Mouse (Mus musculus) kidney, adult 9 months (tissue): ENCODE measurements around the gene Pgam5.

Experiments used
- DNase-seq: peaks from one replicate; pipeline ENCODE4 v3.0.0; 2022

Gene Pgam5

GRCm38 (mm10) chr5:110269141-110270101, at the start of gene Pgam5:
Pgam5 (minus strand) TSS chr5:110269913.
- DNase-seq: peak; percentile 88

- no peak for DNase-seq
Observed at GRCm38 (mm10) chr5:110313127-110313526, 43.4 kb upstream of the Pgam5 start.

DNA sequence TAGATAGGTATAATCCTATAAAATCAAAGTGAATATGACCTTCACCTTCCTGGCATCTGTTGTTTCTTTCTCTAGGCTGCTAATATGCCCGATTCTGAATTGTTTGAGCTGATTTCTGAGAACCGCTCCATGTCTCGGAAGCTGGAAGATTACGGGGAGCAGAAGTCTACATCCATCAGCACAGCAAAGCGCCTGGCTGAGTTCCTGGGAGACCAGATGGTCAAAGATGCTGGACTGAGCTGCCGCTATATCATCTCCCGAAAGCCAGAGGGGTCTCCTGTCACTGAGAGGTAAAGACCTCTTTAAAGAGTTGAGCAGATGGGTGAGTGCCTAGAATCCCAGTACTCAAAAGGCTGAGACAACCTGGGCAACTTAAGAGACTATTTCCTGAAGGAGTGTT, 39.1 kb upstream of the Pgam5 start:
- DNase-seq: no peak

DNA sequence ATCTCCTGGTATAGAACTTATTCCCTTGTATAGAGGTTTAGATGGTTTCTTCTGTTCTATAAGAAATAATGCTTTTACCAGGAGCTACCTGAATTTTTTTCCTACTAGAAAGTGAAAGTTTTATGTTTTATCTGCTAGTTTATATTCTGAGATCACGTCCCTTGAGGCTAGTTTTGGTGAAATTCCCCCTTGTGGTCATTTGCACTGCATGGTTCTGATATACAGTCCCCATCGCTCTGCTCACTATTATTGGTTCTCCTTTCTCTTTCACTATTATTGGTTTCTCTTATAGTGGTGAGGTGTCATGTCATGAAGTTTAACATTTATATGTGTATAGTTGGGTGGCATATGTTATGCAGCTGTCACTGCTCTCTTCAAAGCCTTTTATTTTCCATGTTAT, 30.9 kb upstream of the Pgam5 start:
- DNase-seq: no peak

GRCm38 (mm10) chr5:110296637-110297036, 26.9 kb upstream of the Pgam5 start:
- no peak for DNase-seq

DNA sequence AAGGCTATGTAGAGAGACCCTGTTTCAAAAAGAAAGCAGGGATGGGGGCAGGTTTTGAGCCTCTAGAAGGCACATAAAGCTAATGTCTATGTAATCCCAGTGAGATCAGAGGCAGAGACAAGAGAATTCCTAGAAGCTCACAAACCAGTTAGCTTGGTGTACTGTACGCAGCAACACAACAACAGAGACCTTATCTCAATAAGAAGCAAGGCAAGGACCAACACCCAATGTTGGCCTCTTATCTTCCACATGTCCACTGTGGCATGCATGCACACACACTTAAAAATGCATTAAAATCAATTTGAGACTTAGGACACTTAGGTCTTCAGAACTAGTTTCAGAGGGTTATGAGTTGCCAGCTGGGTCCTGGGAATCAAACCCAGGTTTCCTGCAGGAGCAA, 21.9 kb upstream of the Pgam5 start:
- DNase-seq: no peak

- no peak for DNase-seq
Observed at GRCm38 (mm10) chr5:110287084-110287475, 17.4 kb upstream of the Pgam5 start.

DNA sequence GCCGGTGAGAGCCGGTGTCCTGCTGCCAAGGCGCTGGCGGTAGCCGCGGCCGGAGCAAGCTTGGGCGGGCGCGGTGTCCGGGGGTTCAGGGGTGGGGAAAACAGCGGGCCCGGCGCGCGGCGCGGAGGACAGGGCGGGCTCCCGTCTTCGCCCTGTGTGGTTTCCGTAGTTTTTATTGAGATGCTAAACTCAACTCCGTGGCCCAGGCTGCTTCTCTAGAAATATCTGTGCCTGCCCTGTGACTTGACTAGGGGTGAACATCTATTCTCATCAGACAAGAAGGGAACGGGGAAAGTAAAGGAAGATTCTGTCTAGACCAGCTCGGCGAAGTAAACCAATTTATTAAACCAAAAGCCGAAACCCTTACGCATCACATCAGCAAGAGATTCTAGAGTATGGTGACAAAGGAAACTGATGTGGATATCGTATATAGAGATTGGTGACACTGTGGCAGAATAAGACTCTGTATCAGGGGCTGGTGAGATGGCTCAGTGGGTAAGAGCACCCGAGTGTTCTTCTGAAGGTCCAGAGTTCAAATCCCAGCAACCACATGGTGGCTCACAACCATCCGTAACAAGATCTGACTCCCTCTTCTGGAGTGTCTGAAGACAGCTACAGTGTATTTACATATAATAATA, 16.9 kb upstream of the Pgam5 start:
- DNase-seq: no peak

DNA sequence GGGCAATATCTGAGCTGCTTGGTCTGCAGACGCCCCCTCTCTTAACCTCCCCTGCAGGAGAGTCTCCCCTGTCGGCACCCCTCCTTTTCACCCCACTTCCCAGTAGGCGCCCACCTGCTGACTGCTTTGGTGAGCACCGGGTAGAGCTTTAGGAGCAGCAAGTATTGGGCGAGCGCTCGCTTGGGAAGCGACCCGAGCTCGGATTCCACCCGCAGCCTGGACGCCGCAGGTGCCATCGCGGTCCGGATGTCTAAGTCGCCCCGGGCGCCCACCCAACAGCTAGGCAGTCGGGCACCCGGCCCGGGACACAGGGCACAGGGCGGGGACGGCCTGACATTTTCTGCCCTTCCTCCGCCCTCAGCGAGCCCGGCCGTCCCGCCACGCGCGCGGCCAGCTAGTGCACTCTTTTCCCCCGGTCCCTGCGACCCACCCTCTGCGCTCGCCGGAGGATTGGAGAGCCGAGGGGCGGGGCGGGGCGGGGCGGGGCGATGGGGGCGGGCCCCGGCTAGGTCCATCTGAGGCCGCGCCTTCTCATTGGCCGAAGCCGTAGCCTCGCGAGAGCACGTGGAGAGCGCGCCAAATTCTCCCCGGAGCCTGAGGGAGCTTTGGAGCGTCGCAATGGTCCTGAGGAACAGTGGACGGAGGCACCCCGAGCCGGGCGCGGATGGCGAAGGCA, 16.2 kb upstream of the Pgam5 start, which contains the start of the genes Pxmp2 and Pole:
Pxmp2 (minus strand) TSS at position 417 of the 676 bp plus-strand sequence.
Pole (plus strand) TSS at position 537 of the 676 bp plus-strand sequence.
- peak; percentile 92 for DNase-seq

DNA sequence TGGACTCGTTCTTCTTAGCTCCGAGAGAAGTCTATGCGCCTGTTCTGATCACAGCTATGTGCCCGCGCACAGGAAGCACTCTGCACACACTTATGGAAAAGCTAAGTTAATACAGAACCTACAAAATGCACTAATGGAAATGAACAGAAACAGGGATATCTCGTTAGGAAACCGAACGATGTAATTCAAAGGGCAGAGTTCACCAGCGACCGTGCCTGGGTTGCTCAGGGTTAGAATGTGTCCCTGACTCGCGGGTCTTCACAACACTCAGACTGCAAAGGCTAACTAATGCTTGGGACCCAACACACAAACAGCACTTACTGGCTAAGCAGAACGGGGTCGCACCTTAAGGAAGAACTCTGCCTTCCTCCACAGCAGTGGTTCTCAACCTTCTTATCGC, 15.4 kb upstream of the Pgam5 start:
- peak; percentile 48 for DNase-seq

DNA sequence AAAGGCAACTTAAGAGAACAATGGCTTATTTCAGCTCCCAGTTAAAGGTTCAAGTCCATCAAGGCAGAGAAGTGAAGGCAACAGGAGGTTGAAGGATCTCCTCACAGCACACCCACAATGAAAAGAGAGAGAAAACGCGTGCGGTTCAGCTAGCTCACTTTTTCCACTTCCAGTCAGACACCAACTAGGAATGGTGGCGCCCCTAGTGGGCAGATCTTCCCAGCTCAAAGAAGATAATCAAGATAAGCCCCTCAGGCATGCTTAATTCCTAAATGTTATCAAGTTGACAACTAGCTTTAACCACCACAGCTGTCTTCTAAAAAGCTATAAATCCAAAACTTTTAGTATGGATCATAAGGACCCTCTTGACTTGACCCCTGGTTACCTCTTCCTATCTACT, 14.8 kb upstream of the Pgam5 start:
- peak; percentile 76 for DNase-seq

DNA sequence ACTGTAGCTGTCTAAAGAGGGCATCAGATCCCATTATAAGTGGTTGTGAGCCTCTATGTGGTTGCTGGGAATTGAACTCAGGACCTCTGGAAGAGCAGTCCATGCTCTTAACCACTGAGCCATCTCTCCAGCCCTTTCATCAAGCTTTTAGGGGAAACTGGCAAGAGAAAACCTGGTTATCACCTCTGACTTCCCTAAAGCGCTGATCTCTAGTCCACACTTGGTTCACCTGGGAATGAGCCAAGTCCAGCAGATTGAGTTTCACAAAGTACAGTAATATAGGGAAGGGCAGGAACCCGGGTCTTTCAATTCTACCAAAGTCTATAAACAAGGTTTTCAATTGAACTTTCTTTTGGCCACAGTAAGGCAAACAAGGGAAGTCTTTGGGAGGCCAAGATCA, 12.3 kb upstream of the Pgam5 start:
- no peak for DNase-seq

- no peak for DNase-seq
Observed at GRCm38 (mm10) chr5:110276910-110277309, 7.2 kb upstream of the Pgam5 start.

GRCm38 (mm10) chr5:110276391-110276790, 6.7 kb upstream of the Pgam5 start:
- DNase-seq: no peak

GRCm38 (mm10) chr5:110274846-110275245, 5.1 kb upstream of the Pgam5 start:
- no peak for DNase-seq

GRCm38 (mm10) chr5:110274147-110274546, 4.4 kb upstream of the Pgam5 start:
- no peak for DNase-seq

DNA sequence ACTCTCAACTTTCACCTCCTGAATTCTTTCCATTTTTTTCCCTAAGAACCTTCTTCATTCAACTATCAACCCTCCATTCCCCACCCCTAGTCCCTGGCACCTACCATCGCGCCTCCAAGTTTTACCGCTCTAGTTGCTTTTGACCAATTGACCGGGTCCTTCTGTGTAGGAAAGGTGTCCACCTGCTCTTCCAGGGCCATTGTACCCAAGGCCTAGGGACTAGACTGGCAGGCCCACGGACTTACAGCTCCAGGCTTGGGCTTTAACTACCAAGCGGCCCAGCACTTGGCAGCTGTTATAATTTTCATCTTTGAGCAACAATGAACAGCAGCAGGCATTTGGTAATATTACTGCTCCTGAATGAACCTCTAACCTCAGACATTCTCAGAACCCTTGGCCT, 529 bp upstream of the Pgam5 start:
- peak; percentile 26 for DNase-seq

- peak; percentile 27 for DNase-seq
Observed at GRCm38 (mm10) chr5:110266941-110267340, 2.8 kb downstream of the Pgam5 start.

DNA sequence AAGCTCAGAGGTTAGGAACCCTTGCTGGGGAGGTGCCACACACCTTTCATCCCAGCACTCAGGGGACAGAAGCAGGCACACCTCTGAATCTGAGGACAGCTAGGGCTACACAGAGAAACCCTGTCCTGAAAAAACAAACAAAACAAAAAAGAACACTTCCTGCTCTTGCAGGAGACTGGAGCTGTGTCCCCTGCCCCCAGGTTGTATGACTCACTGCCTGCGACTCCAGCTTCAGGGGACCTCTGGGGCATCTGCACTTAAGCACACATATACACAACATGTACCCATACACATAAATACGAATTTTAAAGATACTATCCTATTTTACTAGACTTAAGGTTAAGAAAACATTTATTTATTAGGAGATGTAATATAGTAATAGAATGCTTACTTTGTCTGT, 25.6 kb downstream of the Pgam5 start:
- DNase-seq: no peak

- DNase-seq: no peak
Observed at GRCm38 (mm10) chr5:110232346-110232745, 37.4 kb downstream of the Pgam5 start.

DNA sequence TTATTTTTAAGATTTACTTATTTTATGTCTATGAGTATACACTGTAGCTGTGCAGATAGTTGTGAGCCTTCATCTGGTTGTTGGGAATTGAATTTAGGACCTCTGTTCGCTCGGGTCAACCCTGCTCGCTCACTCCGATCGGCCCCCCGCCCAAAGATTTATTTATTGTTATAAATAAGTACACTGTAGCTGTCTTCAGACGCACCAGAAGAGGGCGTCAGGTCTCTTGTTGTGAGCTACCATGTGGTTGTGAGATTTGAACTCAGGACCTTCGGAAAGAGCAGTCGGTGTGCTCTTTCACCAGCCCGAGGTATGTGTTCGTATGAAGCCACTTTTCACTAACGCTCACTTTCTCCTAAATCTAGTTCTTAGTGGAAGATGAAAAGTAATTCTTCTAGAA, 38.1 kb downstream of the Pgam5 start:
- peak; percentile 21 for DNase-seq

- peak; percentile 92 for DNase-seq
Observed at GRCm38 (mm10) chr5:110230780-110231461, 38.8 kb downstream of the Pgam5 start, which contains the start of gene Ankle2. Ankle2 (plus strand) TSS chr5:110231004.

GRCm38 (mm10) chr5:110230401-110230779, 39.3 kb downstream of the Pgam5 start:
- no peak for DNase-seq
